Mouse (Mus musculus): ENCODE results near the gene 4930562C15Rik. TPM values are rescaled to one million over a fixed set of nuclear protein-coding genes. Genes with fewer than 3 reads are reported as not detected.

Gene 4930562C15Rik
- total and polyA plus RNA-seq, 3 experiments = 0.12 to 0.21 TPM; not detected in 1

DNA sequence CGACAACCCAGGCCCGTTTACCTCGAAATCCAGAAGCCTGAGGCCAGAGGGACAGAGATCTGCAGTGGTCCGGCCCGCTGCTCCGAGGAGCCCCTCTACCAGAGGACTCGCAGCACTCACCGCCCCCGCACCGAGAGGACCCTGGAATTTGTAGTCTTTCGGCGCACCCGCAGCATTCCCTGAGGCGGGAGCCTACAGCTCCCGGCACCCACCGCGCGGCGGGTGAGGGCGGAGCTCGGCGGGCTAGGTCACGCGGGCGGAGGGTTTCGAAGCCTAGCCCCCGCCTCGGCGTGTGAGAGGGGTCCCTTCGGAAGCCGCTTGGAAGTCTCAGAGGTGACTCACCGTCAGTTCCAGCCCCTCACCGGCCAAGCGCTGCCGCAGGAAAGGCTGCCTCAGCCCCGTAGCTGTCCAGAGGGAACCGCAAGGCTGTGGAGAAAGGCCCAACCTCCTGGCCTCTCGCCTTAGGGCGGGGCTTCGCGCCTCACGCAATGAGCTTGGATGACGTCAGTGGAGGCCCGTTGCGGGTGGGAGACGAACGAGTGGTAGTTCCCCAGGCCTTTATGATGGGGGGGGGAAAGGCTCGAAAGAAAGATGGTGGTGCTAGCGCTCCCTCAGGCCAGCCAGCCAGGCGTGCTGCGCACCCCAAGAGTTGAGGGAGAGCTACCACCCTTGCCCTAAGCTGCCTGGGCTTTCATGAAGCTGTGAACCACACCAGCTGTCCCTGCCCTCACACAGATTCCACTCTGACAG is 45.2 kb upstream of the 4930562C15Rik start, which contains the start of gene Cdip1 (continued):
- no peak for TF ChIP-seq ZNF384 (IDR thresholded peaks at IDR 0.05; ENCODE audit: low read depth, low read length)
- peak; percentile 67; the same call in 1 of the 2 replicates for TF ChIP-seq SIN3A (IDR thresholded peaks at IDR 0.05; ENCODE audit: low read length)
- TF ChIP-seq MEF2A (IDR thresholded peaks at IDR 0.05; ENCODE audit: extremely low read depth, insufficient replicate concordance, low read depth, low read length, poor library complexity, severe bottlenecking) = no peak
- TF ChIP-seq SMC3 (IDR thresholded peaks at IDR 0.05; ENCODE audit: low read depth, low read length) = no peak
- peak; percentile 56 to 76; a peak in 2 of 4 replicates for TF ChIP-seq POLR2A (IDR thresholded peaks at IDR 0.05; ENCODE audit: control insufficient read depth in 1 of 2, insufficient read depth in 1 of 2, low read depth in 1 of 2, low read length in 2 of 2, poor library complexity in 1 of 2)
- TF ChIP-seq ETS1 (IDR thresholded peaks at IDR 0.05; ENCODE audit: low read depth, low read length) = peak; percentile 44
- TF ChIP-seq BHLHE40 (IDR thresholded peaks at IDR 0.05; ENCODE audit: borderline replicate concordance, low read depth, low read length) = no peak
- TF ChIP-seq MAFK (IDR thresholded peaks at IDR 0.05; ENCODE audit: borderline replicate concordance, low read depth, low read length) = no peak
- TF ChIP-seq GATA1 (IDR thresholded peaks at IDR 0.05; ENCODE audit: low read depth, low read length) = no peak
- no peak for TF ChIP-seq ZC3H11A (IDR thresholded peaks at IDR 0.05; ENCODE audit: low read depth, low read length)
- TF ChIP-seq ZKSCAN1 (IDR thresholded peaks at IDR 0.05; ENCODE audit: low read depth, low read length) = no peak
- peak; percentile 81 for TF ChIP-seq MAZ (IDR thresholded peaks at IDR 0.05; ENCODE audit: low read depth, low read length)

DNA sequence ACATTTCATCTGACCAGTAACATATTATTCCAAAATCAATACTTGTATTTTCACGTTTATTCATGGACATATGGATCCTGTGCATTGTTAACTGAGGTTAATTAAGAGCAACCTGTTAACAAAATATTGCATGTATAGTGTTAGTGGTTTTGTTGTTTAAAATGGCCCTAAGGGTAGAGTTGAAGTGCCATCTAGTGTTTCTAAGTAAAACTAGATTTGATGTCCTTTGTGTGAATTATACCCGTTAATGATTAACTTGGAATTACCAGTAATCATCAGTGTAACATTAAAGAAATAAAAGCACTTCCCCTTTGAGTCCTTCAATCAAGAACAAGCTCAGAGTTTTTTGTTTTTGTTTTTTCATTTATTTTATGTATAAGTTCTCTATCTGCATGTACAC is 43.9 kb upstream of the 4930562C15Rik start:
- no peaks in the 10 kb centered on the region for H3K9me3 ChIP-seq (replicated peaks; ENCODE audit: insufficient read depth, low read length)
- no peak overlapping the region for H3K4me3 ChIP-seq (ENCODE audit: control insufficient read depth in 1 of 2, insufficient read depth in 1 of 2, low read depth in 2 of 2, low read length in 2 of 2)
- no peak overlapping the region for H3K9ac ChIP-seq (ENCODE audit: control insufficient read depth, low read depth, low read length, poor library complexity, severe bottlenecking)
- TF ChIP-seq POLR2A (IDR thresholded peaks at IDR 0.05; ENCODE audit: control insufficient read depth in 1 of 2, insufficient read depth in 1 of 2, low read depth in 1 of 2, low read length in 2 of 2, poor library complexity in 1 of 2) (no peak), POLR2AphosphoS5 (IDR thresholded peaks at IDR 0.05; ENCODE audit: borderline replicate concordance, low read depth, low read length) (no peak), E2F4 (IDR thresholded peaks at IDR 0.05; ENCODE audit: borderline replicate concordance, low read depth, low read length) (no peak), MAZ (IDR thresholded peaks at IDR 0.05; ENCODE audit: low read depth, low read length) (no peak), KAT2A (conservative IDR thresholded peaks at IDR 0.05; ENCODE audit: low read depth, low read length) (no peak), ZNF384 (IDR thresholded peaks at IDR 0.05; ENCODE audit: low read depth, low read length) (no peak), ZC3H11A (IDR thresholded peaks at IDR 0.05; ENCODE audit: low read depth, low read length) (peak; percentile 70), CHD1 (IDR thresholded peaks at IDR 0.05; ENCODE audit: low read depth, low read length) (no peak), MAFK (IDR thresholded peaks at IDR 0.05; ENCODE audit: borderline replicate concordance, low read depth, low read length) (no peak), UBTF (IDR thresholded peaks at IDR 0.05; ENCODE audit: borderline replicate concordance, insufficient read depth, low read depth, low read length) (no peak), NELFE (IDR thresholded peaks at IDR 0.05; ENCODE audit: low read depth, low read length) (no peak), CHD2 (IDR thresholded peaks at IDR 0.05; ENCODE audit: low read length) (no peak), ELF1 (IDR thresholded peaks at IDR 0.05; ENCODE audit: low read depth, low read length) (no peak), MEF2A (IDR thresholded peaks at IDR 0.05; ENCODE audit: extremely low read depth, insufficient replicate concordance, low read depth, low read length, poor library complexity, severe bottlenecking) (no peak), SMC3 (IDR thresholded peaks at IDR 0.05; ENCODE audit: low read depth, low read length) (peak; percentile 68), CTCF (IDR thresholded peaks at IDR 0.05 in 2 of 3, conservative IDR thresholded peaks at IDR 0.05 in 1 of 3; ENCODE audit: control insufficient read depth in 1 of 3, insufficient read depth in 1 of 3, low read depth in 2 of 3, low read length in 3 of 3, poor library complexity in 1 of 3, severe bottlenecking in 1 of 3) (peak in 2 of 3 experiments; percentile 19 to 80; a peak in 3 of 6 replicates), MXI1 (IDR thresholded peaks at IDR 0.05; ENCODE audit: low read depth, low read length) (no peak), JUND (IDR thresholded peaks at IDR 0.05; ENCODE audit: low read depth, low read length) (no peak), TAL1 (IDR thresholded peaks at IDR 0.05; ENCODE audit: low read length) (no peak), HCFC1 (IDR thresholded peaks at IDR 0.05; ENCODE audit: low read depth, low read length) (no peak), USF2 (IDR thresholded peaks at IDR 0.05; ENCODE audit: borderline replicate concordance in 1 of 2, insufficient read depth in 1 of 2, low read depth in 1 of 2, low read length in 2 of 2) (no peak), RAD21 (IDR thresholded peaks at IDR 0.05; ENCODE audit: low read depth, low read length) (peak; percentile 89)
- peaks cover 0 to 13% of the 10 kb centered on the region in 2 experiments; a peak in 2 of 4 replicates for H3K36me3 ChIP-seq (ENCODE audit: control insufficient read depth in 1 of 2, insufficient read depth in 2 of 2, low read length in 2 of 2)
- H3K27ac ChIP-seq (ENCODE audit: control insufficient read depth, low read depth, low read length) = no peak overlapping the region
- H3K79me2 ChIP-seq (ENCODE audit: control insufficient read depth, insufficient read depth, low read length, poor library complexity) = peaks cover 11% of the 10 kb centered on the region
- DNase-seq (ENCODE audit: low read depth, low spot score) = peak; percentile 62
- H3K27me3 ChIP-seq (ENCODE audit: control insufficient read depth in 1 of 2, insufficient read depth in 2 of 2, low read length in 2 of 2) = no peaks in the 10 kb centered on the region; a peak in 1 of 4 replicates
- peaks cover 2 to 8% of the 10 kb centered on the region in 2 experiments; a peak in 2 of 4 replicates for H3K4me1 ChIP-seq (ENCODE audit: control insufficient read depth in 1 of 2, insufficient read depth in 2 of 2, low read length in 2 of 2)
